Mouse (Mus musculus) kidney, postnatal 36 days (tissue): Measurements from ENCODE around the gene Cat.

Experiments used
- DNase-seq, 2 experiments: peaks; one replicate each; pipeline ENCODE4 v3.0.0; 2021 to 2022; ENCODE audit warnings: mixed read lengths in 2 of 2

Cat gene

GRCm38 (mm10) chr2:103476657-103477056 lies 8.3 kb downstream of the Cat start:
- no peak for DNase-seq

GRCm38 (mm10) chr2:103476180-103476579 lies 8.8 kb downstream of the Cat start:
- no peak for DNase-seq

GRCm38 (mm10) chr2:103473362-103473761 lies 11.6 kb downstream of the Cat start:
- DNase-seq: no peak

GRCm38 (mm10) chr2:103466984-103467588 lies 17.9 kb downstream of the Cat start:
- peak; percentile 74 to 85 for DNase-seq

- DNase-seq: peak; percentile 58 to 81
Observed at GRCm38 (mm10) chr2:103466272-103466671, 18.7 kb downstream of the Cat start.

- peak in 1 of 2 experiments; percentile 38 for DNase-seq
Observed at GRCm38 (mm10) chr2:103465429-103465828, 19.5 kb downstream of the Cat start.

- DNase-seq: peak in 1 of 2 experiments; percentile 31
Observed at GRCm38 (mm10) chr2:103464524-103464923, 20.4 kb downstream of the Cat start.

- DNase-seq: peak in 1 of 2 experiments; percentile 41
Observed at GRCm38 (mm10) chr2:103462746-103463145, 22.2 kb downstream of the Cat start.

GRCm38 (mm10) chr2:103461743-103462142 lies 23.2 kb downstream of the Cat start:
- no peak for DNase-seq

GRCm38 (mm10) chr2:103461210-103461609 lies 23.8 kb downstream of the Cat start:
- no peak for DNase-seq

- DNase-seq: no peak
Observed at GRCm38 (mm10) chr2:103459069-103459468, 25.9 kb downstream of the Cat start.

GRCm38 (mm10) chr2:103457628-103458027 lies 27.3 kb downstream of the Cat start:
- DNase-seq: no peak

GRCm38 (mm10) chr2:103457048-103457447 lies 27.9 kb downstream of the Cat start:
- DNase-seq: no peak

GRCm38 (mm10) chr2:103456646-103457045 lies 28.3 kb downstream of the Cat start:
- peak; percentile 79 to 90 for DNase-seq

- peak in 1 of 2 experiments; percentile 59 for DNase-seq
Observed at GRCm38 (mm10) chr2:103455748-103456147, 29.2 kb downstream of the Cat start.

- DNase-seq: no peak
Observed at GRCm38 (mm10) chr2:103452550-103452949, 32.4 kb downstream of the Cat start.

GRCm38 (mm10) chr2:103450267-103450666 lies 34.7 kb downstream of the Cat start:
- no peak for DNase-seq

GRCm38 (mm10) chr2:103449813-103450212 lies 35.1 kb downstream of the Cat start:
- no peak for DNase-seq

- DNase-seq: no peak
Observed at GRCm38 (mm10) chr2:103448947-103449560, 35.9 kb downstream of the Cat start.

GRCm38 (mm10) chr2:103446326-103446725 lies 38.6 kb downstream of the Cat start:
- no peak for DNase-seq

- DNase-seq: peak; percentile 65 to 80
Observed at GRCm38 (mm10) chr2:103445776-103446175, 39.2 kb downstream of the Cat start.

- DNase-seq: peak; percentile 80 to 93
Observed at GRCm38 (mm10) chr2:103439710-103440109, 45.2 kb downstream of the Cat start.

- DNase-seq: no peak
Observed at GRCm38 (mm10) chr2:103439071-103439622, 45.8 kb downstream of the Cat start.

- DNase-seq: no peak
Observed at GRCm38 (mm10) chr2:103436534-103436933, 48.4 kb downstream of the Cat start.
